ENCODE assay signal across 11 mouse cellular contexts in genomic region chr6:30355701-30356100, GRCm38 (mm10). TPM values are rescaled to one million over a fixed set of nuclear protein-coding genes. Genes with fewer than 3 reads are reported as not detected.
A peak's percentile ranks its signal among the peaks of the same experiment; 100 is the strongest.
DNase-seq lines count a peak whose midpoint lies in the region; ATAC-seq and TF ChIP-seq lines count a peak whose summit lies in the region.
"Had no signal": no experiment of that assay in that cellular context is flagged by ENCODE, and none has a peak within 500 bp of the region (broad histone marks: within the 10 kb centered on the region; RNA-seq: fewer than 3 reads in every experiment).

No protein-coding gene starts in this region.

- no peaks in the 10 kb centered on the region for H3K36me3 ChIP-seq in kidney, embryonic 16.5 days (ENCODE audit: insufficient read depth, low read length)
- no peaks in the 10 kb centered on the region for H3K36me3 ChIP-seq in spleen, adult 2 months (ENCODE audit: control insufficient read depth, insufficient read depth, low read length)
- no peaks in the 10 kb centered on the region for H3K36me3 ChIP-seq in neural tube, embryonic 15.5 days
- H3K36me3 ChIP-seq: embryonic facial prominence, embryonic 12.5 days; neural tube, embryonic 12.5 days had no signal

- no peaks in the 10 kb centered on the region for H3K9me3 ChIP-seq in kidney, embryonic 16.5 days (ENCODE audit: low read length)
- H3K9me3 ChIP-seq in neural tube, embryonic 15.5 days (replicated peaks): no peaks in the 10 kb centered on the region
- H3K9me3 ChIP-seq: embryonic facial prominence, embryonic 12.5 days; neural tube, embryonic 12.5 days had no signal

- TF ChIP-seq CTCF in spleen, adult 2 months (IDR thresholded peaks at IDR 0.05; ENCODE audit: extremely low read depth, insufficient read depth, insufficient read length, insufficient replicate concordance): no peak

- DNase-seq in kidney, adult 9 months: no peak
- peak; percentile 11 for DNase-seq in Muller cell, postnatal 12 days (ENCODE audit: inconsistent ontology term)
- peak; percentile 61 to 78 for DNase-seq in cerebellum, postnatal 10 days
- DNase-seq in spleen, adult 2 months (ENCODE audit: low read depth in 1 of 2, low spot score in 2 of 2): no peak
- DNase-seq in urinary bladder, postnatal 10 days (ENCODE audit: low spot score): no peak
- no peak for DNase-seq in frontal cortex, postnatal 14 days (ENCODE audit: low spot score in 2 of 2)
- DNase-seq: lung, embryonic 14.5 days had no signal

- H3K4me2 ChIP-seq in kidney, embryonic 16.5 days (replicated peaks; ENCODE audit: low read depth, low read length): no peak overlapping the region
- no peak overlapping the region for H3K4me2 ChIP-seq in neural tube, embryonic 15.5 days
- H3K4me2 ChIP-seq: embryonic facial prominence, embryonic 12.5 days; lung, embryonic 14.5 days; neural tube, embryonic 12.5 days had no signal

- no peak overlapping the region for H3K9ac ChIP-seq in kidney, embryonic 16.5 days (replicated peaks; ENCODE audit: low read length)
- H3K9ac ChIP-seq in neural tube, embryonic 15.5 days (replicated peaks): no peak overlapping the region
- H3K9ac ChIP-seq: embryonic facial prominence, embryonic 12.5 days; lung, embryonic 14.5 days; neural tube, embryonic 12.5 days had no signal

- ATAC-seq in kidney, embryonic 16.5 days (ENCODE audit: low FRiP score, low TSS enrichment): no peak
- no peak for ATAC-seq in neural tube, embryonic 15.5 days (ENCODE audit: low FRiP score)

- H3K4me1 ChIP-seq in kidney, embryonic 16.5 days (ENCODE audit: insufficient read depth, low read length): peaks cover 46% of the 10 kb centered on the region
- peaks cover 19% of the 10 kb centered on the region; the same call in 1 of the 2 replicates for H3K4me1 ChIP-seq in spleen, adult 2 months (ENCODE audit: control insufficient read depth, insufficient read depth, insufficient read length)
- no peaks in the 10 kb centered on the region for H3K4me1 ChIP-seq in neural tube, embryonic 15.5 days
- H3K4me1 ChIP-seq: neural tube, embryonic 12.5 days had no signal

- peak overlapping the region; percentile 40; the same call in 1 of the 2 replicates for H3K27ac ChIP-seq in kidney, embryonic 16.5 days (ENCODE audit: low read length)
- peak overlapping the region; percentile 4; the same call in 1 of the 2 replicates for H3K27ac ChIP-seq in spleen, adult 2 months (ENCODE audit: insufficient read depth, low read length)
- H3K27ac ChIP-seq in neural tube, embryonic 15.5 days (replicated peaks): no peak overlapping the region
- H3K27ac ChIP-seq: embryonic facial prominence, embryonic 12.5 days; neural tube, embryonic 12.5 days had no signal

- H3K27me3 ChIP-seq in kidney, embryonic 16.5 days (ENCODE audit: insufficient read depth, low read length): no peaks in the 10 kb centered on the region
- no peaks in the 10 kb centered on the region for H3K27me3 ChIP-seq in spleen, adult 2 months (ENCODE audit: control insufficient read depth, insufficient read depth, low read length)
- no peaks in the 10 kb centered on the region for H3K27me3 ChIP-seq in neural tube, embryonic 15.5 days (replicated peaks)
- H3K27me3 ChIP-seq: embryonic facial prominence, embryonic 12.5 days; neural tube, embryonic 12.5 days had no signal

- 88% methylated on average over 8 of the region's 8 CpGs for WGBS in kidney, embryonic 16.5 days
- 80% methylated on average over 8 of the region's 8 CpGs for WGBS in spleen, adult 2 months
- 89% methylated on average over 8 of the region's 8 CpGs for WGBS in neural tube, embryonic 15.5 days

- TF ChIP-seq POLR2A in spleen, adult 2 months (IDR thresholded peaks at IDR 0.05; ENCODE audit: low read depth, low read length): no peak

- H3K4me3 ChIP-seq in kidney, embryonic 16.5 days (ENCODE audit: low read length): no peak overlapping the region
- H3K4me3 ChIP-seq in spleen, adult 2 months (ENCODE audit: extremely low read depth, insufficient read depth, insufficient read length): no peak overlapping the region
- H3K4me3 ChIP-seq in neural tube, embryonic 15.5 days (replicated peaks): no peak overlapping the region
- H3K4me3 ChIP-seq: embryonic facial prominence, embryonic 12.5 days; neural tube, embryonic 12.5 days had no signal

RNA-seq across cellular contexts. Expression of gene Zc3hc1, which starts 35.1 kb away (rescaled TPM):
- polyA plus RNA-seq in kidney, embryonic 16.5 days (2015; fragmentation: Nextera tagmentation; extraction: Ambion mirVana): 69.8 and 71.7 TPM in 2 replicates
- polyA plus RNA-seq in spleen, adult 2 months (2012; rRNA removed): 11.3 and 12.3 TPM in 2 replicates
- 56.2 and 59.2 TPM in 2 replicates for polyA plus RNA-seq in neural tube, embryonic 15.5 days (2015; fragmentation: Nextera tagmentation; extraction: Ambion mirVana)

RNA-seq across cellular contexts. Expression of gene Klhdc10, which starts 46.0 kb away (rescaled TPM):
- polyA plus RNA-seq in kidney, embryonic 16.5 days (2015; fragmentation: Nextera tagmentation; extraction: Ambion mirVana): 26.8 and 30.2 TPM in 2 replicates
- 6.7 and 10.0 TPM in 2 replicates for polyA plus RNA-seq in spleen, adult 2 months (2012; rRNA removed)
- polyA plus RNA-seq in neural tube, embryonic 15.5 days (2015; fragmentation: Nextera tagmentation; extraction: Ambion mirVana): 27.6 and 29.4 TPM in 2 replicates

RNA-seq across cellular contexts. Expression of gene Ube2h, which starts 51.4 kb away (rescaled TPM):
- 53.7 and 55.5 TPM in 2 replicates for polyA plus RNA-seq in kidney, embryonic 16.5 days (2015; fragmentation: Nextera tagmentation; extraction: Ambion mirVana)
- polyA plus RNA-seq in spleen, adult 2 months (2012; rRNA removed): 69.7 and 101 TPM in 2 replicates
- polyA plus RNA-seq in neural tube, embryonic 15.5 days (2015; fragmentation: Nextera tagmentation; extraction: Ambion mirVana): 47.9 and 53.9 TPM in 2 replicates

Comparison
In these comparisons a context has a peak if more than half of its experiments do, and no peak if none do; other contexts are left out.
1. DNase-seq: peak in Muller cell, postnatal 12 days (single experiment) and cerebellum, postnatal 10 days (2 of 2); none in kidney, adult 9 months (single experiment), spleen, adult 2 months (0 of 2), urinary bladder, postnatal 10 days (single experiment) and frontal cortex, postnatal 14 days (0 of 2).